Mouse (Mus musculus) erythroblast, embryonic 14.5 days (primary cell): ENCODE results near the gene Cdsn.

ENCODE experiments used
- GATA1 ChIP-seq: IDR thresholded peaks from 2 replicates; pipeline ENCODE4 v1.6.1; 2012; ENCODE audit warnings: low read length, inconsistent platforms, mixed read lengths
- TAL1 ChIP-seq: IDR thresholded peaks from 3 replicates; pipeline ENCODE4 v1.6.1; 2012; ENCODE audit warnings: low read length, inconsistent platforms, mixed read lengths

GRCm38 (mm10) chr17:35591731-35592130, 39.8 kb downstream of the Cdsn start:
- TF ChIP-seq GATA1: no peak
- TF ChIP-seq TAL1: no peak
